Mouse (Mus musculus) heart, embryonic 16.5 days (tissue): Measurements from ENCODE around the gene Immp1l. TPM values are rescaled to one million over a fixed set of nuclear protein-coding genes. Genes with fewer than 3 reads are reported as not detected.
A peak's percentile ranks its signal among the peaks of the same experiment; 100 is the strongest.

ENCODE experiments used
- ATAC-seq: fragments of 200-750 bp; cut with Nextera tagmentation; replicated peaks from 2 replicates; pipeline ENCODE4 v1.8.0; 2017; ENCODE audit warnings: moderate number of reproducible peaks; ENCODE audit not compliant: insufficient read depth, low FRiP score; ENCODE audit errors: extremely low read depth
- H3K27ac ChIP-seq: fragments of 300-500 bp; sonication (generic); 2 replicates; pipeline ENCODE4 v1.5.1; 2014; ENCODE audit warnings: mild to moderate bottlenecking, low read length, control low read depth, moderate library complexity
- H3K27me3 ChIP-seq: fragments of 300-500 bp; sonication (generic); 2 replicates; pipeline ENCODE4 v1.6.1; 2014; ENCODE audit warnings: low read length, mixed read lengths; ENCODE audit not compliant: control insufficient read depth, insufficient read depth
- H3K36me3 ChIP-seq: fragments of 300-500 bp; sonication (generic); 2 replicates; pipeline ENCODE4 v1.6.1; 2014; ENCODE audit not compliant: control insufficient read depth, insufficient read depth
- H3K4me1 ChIP-seq: fragments of 300-500 bp; sonication (generic); 2 replicates; pipeline ENCODE4 v1.6.1; 2014; ENCODE audit warnings: low read length, mixed read lengths; ENCODE audit not compliant: control insufficient read depth, insufficient read depth
- H3K4me2 ChIP-seq: fragments of 300-500 bp; sonication (generic); 2 replicates; pipeline ENCODE4 v1.6.1; 2014; ENCODE audit warnings: low read depth, mild to moderate bottlenecking, control low read depth, low read length
- H3K4me3 ChIP-seq: fragments of 300-500 bp; sonication (generic); 2 replicates; pipeline ENCODE4 v1.5.1; 2014; ENCODE audit warnings: mild to moderate bottlenecking, control low read depth, low read length
- H3K9ac ChIP-seq: fragments of 300-500 bp; sonication (generic); 2 replicates; pipeline ENCODE4 v1.6.1; 2014; ENCODE audit warnings: low read length, control low read depth
- H3K9me3 ChIP-seq: fragments of 300-500 bp; sonication (generic); replicated peaks from 2 replicates; pipeline ENCODE4 v1.6.1; 2016; ENCODE audit warnings: low read length; ENCODE audit not compliant: control insufficient read depth
- WGBS: fragments of 180-500 bp; shearing (Covaris S2); extraction: QIAGEN DNeasy Blood & Tissue Kit; methylation state at CpG from one replicate; pipeline ENCODE4 v1.1.7; 2014; 5-methylcytosine and 5-hydroxymethylcytosine counted together
- polyA plus RNA-seq: library from polyadenylated mRNA; unstranded; fragments of >200 nt; fragmentation: Nextera tagmentation; extraction: Ambion mirVana; gene quantifications from 2 replicates; pipeline ENCODE4 v1.2.1, GENCODE M21; 2015

The Immp1l gene
- 124 and 125 TPM in 2 replicates for polyA plus RNA-seq

DNA sequence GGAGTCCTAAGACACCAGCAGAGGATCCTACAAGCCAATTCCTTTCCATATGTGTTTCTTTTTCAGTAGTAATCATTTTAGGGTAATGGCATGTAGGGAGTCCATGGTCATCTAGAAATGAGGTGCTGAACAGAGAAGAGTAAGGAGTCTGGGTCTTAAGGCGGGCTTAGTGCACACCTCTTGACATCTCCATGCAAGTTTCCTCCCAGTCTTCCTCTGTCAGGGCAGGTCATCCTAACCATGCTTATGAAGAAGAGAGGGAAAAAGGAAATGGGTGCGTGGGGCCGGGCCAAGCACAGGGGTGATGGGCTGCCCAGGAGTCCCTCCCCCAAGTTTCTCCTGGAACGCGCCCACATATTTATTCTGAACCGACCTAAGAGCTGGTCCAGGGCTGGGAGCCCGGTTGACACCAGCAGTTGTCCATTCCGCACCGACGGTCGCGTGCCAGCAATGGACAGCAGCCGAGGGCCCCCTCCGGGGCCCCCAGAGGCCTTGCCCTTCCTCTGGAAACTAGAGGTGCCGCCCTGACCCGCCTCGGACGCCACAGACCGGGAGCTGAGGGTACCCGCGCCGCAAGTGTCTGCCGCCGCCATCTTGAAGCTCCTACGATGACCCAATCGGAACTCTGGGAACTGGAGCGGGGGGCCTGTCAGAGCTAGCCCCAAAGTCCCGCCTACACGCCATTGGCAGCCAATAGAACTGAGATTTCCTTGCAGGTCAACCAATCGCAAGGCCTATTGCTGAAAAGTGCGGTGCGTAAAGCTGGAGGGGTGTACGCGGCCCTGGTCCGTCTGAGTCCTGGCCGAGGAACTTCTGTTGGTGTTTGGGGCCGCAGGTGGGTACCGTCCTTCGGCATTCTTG is at the start of gene Immp1l, which contains the start of gene Elp4:
Immp1l (plus strand) TSS at position 743 of the 861 bp plus-strand sequence.
Elp4 (minus strand) TSS at position 669 of the 861 bp plus-strand sequence.
- Histone ChIP-seq H3K27ac (peak within 1 kb of the TSS; percentile 64), H3K4me1 (peaks cover 6% of the 10 kb centered on the region), H3K27me3 (no peaks in the 10 kb centered on the region), H3K4me3 (peak within 1 kb of the TSS; percentile 83), H3K36me3 (no peaks in the 10 kb centered on the region), H3K9me3 (no peaks in the 10 kb centered on the region), H3K9ac (peak within 1 kb of the TSS; percentile 88), H3K4me2 (peak within 1 kb of the TSS; percentile 87)
- ATAC-seq = peak; percentile 100
- WGBS = under 1% methylated on average over 39 of the region's 39 CpGs

DNA sequence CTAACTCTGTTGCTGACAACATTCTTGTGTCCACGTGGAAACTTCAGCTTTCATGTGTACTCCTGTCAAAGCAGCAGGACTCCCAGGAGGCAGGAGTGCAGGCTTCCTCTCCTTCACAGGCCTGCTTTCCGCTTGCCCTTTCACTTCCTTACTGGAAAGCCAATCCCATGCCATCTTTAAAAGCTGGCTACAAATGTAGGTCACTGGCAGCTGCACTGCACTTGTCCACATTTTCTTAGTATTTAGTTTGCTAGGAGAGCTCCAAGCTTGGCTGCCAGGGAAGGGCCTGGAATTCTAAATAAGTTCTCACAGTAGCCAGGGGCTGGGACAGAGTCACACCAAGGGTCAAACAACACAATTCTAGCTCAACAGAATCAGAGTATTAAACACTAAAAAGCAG is 49.7 kb upstream of the Immp1l start:
- no peak for ATAC-seq
- 54% methylated on average over 2 of the region's 2 CpGs for WGBS

DNA sequence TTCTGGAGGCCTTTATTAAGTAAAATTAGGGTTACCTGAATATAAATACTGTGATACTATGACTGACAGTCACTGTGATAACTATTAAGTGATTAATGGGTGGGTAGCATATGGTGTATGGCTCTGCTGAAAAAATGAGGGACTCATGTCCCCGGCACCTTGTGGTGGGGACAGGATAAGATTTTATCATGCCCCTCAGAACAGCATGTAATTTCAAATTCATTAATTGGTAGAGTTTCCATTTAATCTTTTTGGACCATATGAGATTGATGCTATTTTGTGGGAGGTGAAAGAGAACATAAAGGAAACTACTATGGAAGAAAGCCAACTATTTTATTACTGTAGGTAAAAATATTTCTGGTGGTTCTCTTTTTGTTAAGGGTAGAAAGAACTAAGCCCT is 31.0 kb upstream of the Immp1l start:
- H3K27ac ChIP-seq = no peak overlapping the region
- H3K36me3 ChIP-seq = no peaks in the 10 kb centered on the region
- H3K9ac ChIP-seq = no peak overlapping the region
- no peaks in the 10 kb centered on the region for H3K4me1 ChIP-seq
- H3K9me3 ChIP-seq = no peaks in the 10 kb centered on the region
- no peaks in the 10 kb centered on the region for H3K27me3 ChIP-seq
- no peak overlapping the region for H3K4me2 ChIP-seq
- H3K4me3 ChIP-seq = no peak overlapping the region
- 90% methylated on average over 1 of the region's 1 CpGs for WGBS
- no peak for ATAC-seq

More for the DNA sequence above, 49.7 kb upstream of the Immp1l start:
- Histone ChIP-seq H3K4me1 (no peaks in the 10 kb centered on the region), H3K9ac (no peak overlapping the region), H3K9me3 (no peaks in the 10 kb centered on the region), H3K4me3 (no peak overlapping the region), H3K27ac (no peak overlapping the region), H3K27me3 (no peaks in the 10 kb centered on the region), H3K36me3 (peaks cover 5% of the 10 kb centered on the region; the same call in 1 of the 2 replicates), H3K4me2 (no peak overlapping the region)

DNA sequence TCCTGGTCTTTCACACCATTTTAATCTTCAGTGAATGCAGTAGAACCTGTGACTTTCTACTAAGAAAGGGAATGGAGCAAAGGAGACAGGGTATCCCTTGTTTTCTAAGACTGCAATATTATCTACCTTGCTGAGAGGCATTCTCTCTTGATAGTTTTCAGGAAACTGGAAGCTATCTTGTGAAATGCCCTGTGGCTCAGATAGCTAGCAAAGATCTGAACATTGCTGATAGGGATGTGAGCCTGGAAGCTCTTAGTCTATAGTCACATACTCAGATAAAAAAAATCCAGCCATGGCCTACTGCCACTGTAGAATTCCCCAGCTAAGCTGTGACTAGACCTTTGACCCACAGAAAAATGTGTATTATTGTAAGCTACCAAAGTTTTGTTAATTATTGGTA is 13.6 kb upstream of the Immp1l start:
- Histone ChIP-seq H3K9me3 (no peaks in the 10 kb centered on the region; the same call in 1 of the 2 replicates), H3K4me1 (no peaks in the 10 kb centered on the region), H3K27me3 (no peaks in the 10 kb centered on the region), H3K4me2 (no peak overlapping the region), H3K4me3 (no peak overlapping the region), H3K27ac (no peak overlapping the region), H3K9ac (no peak overlapping the region), H3K36me3 (peaks cover 9% of the 10 kb centered on the region)
- no peak for ATAC-seq

DNA sequence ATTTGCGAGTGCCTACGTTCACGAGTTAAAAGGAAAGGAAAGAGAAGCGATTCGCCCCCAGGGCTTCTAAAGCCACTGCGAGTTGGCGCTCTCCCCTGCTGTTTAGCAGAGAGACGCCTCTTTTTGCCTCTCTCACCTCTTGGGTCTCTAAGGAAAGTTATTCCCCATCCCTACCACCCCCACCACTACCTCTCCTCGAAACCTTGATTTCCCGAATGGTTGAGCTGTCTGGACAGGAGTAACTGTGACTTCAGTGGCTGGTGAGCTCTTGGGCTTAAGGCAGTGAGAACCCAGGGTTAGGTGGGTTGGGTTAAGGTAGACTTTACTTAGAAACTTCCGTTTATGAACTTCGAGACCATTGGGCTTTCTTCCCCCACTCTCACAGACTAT is 314 bp downstream of the Immp1l start:
- Histone ChIP-seq H3K27me3 (no peaks in the 10 kb centered on the region), H3K4me1 (peaks cover 6% of the 10 kb centered on the region), H3K9ac (peak overlapping the region; percentile 72), H3K4me2 (peak overlapping the region; percentile 74), H3K9me3 (no peaks in the 10 kb centered on the region), H3K27ac (peak overlapping the region; percentile 64), H3K36me3 (no peaks in the 10 kb centered on the region), H3K4me3 (peak overlapping the region; percentile 83)
- peak; percentile 35 for ATAC-seq
- WGBS = under 1% methylated on average over 12 of the region's 12 CpGs

DNA sequence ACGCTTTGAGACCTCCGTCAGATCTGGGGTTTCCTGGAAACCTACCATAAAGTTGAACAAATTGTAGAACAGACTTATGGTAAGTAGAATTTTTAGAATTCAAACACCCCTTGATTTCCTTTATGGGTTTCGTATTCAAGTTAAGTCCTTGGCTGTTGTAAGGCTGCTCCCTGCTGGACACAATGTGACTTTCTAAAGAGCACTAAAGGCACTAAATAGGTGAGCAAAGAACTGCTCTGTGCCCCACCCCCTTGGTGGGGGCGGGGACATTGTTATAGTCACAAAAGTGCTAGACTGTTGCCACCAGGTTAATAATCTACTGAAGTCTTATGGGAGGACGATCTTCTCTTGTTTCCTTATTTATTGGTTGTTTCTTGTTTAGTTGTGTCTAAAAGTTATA is 3.9 kb downstream of the Immp1l start:
- Histone ChIP-seq H3K4me3 (no peak overlapping the region), H3K27ac (no peak overlapping the region)
- 90% methylated on average over 5 of the region's 5 CpGs for WGBS

DNA sequence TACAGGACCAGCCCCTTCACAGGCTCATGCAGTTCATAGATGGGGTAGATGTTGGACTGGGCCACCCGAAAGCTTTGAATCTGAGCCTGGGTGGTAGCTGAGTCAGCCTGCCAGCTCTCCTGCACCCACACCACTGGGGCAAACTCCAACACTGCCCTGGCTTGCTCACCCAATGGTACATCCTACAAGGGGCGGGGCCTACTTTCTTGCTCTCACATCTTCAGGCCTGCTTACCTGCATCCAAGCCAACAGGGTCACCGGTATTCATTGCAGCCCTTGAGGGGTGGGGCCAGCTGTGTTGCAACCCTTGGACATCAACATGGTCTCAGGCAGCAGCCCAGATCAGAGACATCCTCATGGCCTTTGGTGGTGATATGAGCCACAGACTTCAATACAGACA is 6.2 kb downstream of the Immp1l start:
- Histone ChIP-seq H3K9me3 (no peaks in the 10 kb centered on the region), H3K27me3 (no peaks in the 10 kb centered on the region), H3K4me3 (no peak overlapping the region), H3K4me1 (0 out of 2 replicates have a peak, but pooled peaks cover under 1% of the 10 kb centered on the region), H3K27ac (no peak overlapping the region), H3K4me2 (no peak overlapping the region), H3K36me3 (no peaks in the 10 kb centered on the region; the same call in 1 of the 2 replicates), H3K9ac (no peak overlapping the region)
- 92% methylated on average over 3 of the region's 3 CpGs for WGBS
- no peak for ATAC-seq

More for the DNA sequence above, 3.9 kb downstream of the Immp1l start:
- Histone ChIP-seq H3K4me1 (peaks cover 6% of the 10 kb centered on the region), H3K9ac (no peak overlapping the region), H3K27me3 (no peaks in the 10 kb centered on the region), H3K36me3 (no peaks in the 10 kb centered on the region; the same call in 1 of the 2 replicates), H3K4me2 (no peak overlapping the region), H3K9me3 (no peaks in the 10 kb centered on the region)
- ATAC-seq = no peak

DNA sequence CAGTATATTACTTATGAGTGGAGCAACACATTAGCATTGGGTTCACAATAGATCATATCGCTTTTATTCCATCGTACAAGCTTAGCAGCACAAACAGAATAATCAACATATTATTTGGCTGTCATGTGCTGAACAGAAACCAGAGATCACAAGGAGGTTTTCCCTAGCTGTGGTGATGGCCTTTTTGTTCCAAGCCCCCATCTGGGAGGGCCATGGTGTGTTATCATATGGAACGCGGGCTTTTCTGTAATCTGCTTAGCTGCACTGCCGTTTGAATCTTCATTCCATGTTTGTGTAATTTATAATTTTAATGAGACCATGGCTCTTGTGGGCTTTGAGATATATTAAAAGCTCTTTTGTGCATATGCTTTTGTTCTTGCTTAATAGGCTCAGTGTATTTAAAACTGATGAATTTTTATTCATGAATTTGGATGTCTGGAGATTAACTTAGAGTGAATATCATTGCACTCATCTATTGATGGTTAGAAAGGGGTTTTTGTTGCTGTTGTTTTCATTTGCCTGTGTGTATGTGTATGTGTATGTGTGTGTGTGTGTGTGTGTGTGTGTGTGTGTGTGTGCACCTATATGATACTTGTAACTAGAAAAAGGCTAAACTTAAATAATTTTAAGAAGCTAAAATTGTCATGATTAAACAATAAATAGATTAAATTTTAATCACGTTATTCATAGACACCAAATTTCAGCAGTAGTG is 9.4 kb downstream of the Immp1l start:
- Histone ChIP-seq H3K9ac (no peak overlapping the region), H3K27ac (no peak overlapping the region), H3K4me2 (no peak overlapping the region), H3K9me3 (no peaks in the 10 kb centered on the region), H3K4me3 (no peak overlapping the region), H3K36me3 (no peaks in the 10 kb centered on the region; the same call in 1 of the 2 replicates), H3K27me3 (no peaks in the 10 kb centered on the region), H3K4me1 (no peaks in the 10 kb centered on the region)
- ATAC-seq = no peak
- 78% methylated on average over 6 of the region's 6 CpGs for WGBS

DNA sequence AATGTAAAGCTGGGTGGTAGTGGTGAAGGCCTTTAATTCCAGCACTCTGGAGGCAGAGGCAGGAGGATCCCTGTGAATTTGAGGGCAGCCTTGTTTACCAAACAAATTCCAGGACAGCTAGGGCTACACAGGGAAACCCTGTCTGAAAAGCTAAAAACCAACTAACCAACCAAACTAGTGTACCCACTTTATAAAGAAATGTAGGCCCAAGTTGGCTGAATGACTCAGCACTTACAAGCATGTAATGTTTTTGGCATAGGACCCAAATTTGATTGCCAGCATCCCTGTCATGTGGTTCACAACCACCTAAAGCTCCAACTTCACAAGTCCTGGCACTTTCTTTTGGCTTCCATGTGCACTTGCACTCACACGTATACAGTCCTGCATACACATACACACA is 12.2 kb downstream of the Immp1l start:
- Histone ChIP-seq H3K9ac (no peak overlapping the region), H3K4me2 (no peak overlapping the region), H3K9me3 (no peaks in the 10 kb centered on the region), H3K4me1 (no peaks in the 10 kb centered on the region), H3K27ac (no peak overlapping the region), H3K4me3 (no peak overlapping the region), H3K36me3 (no peaks in the 10 kb centered on the region), H3K27me3 (no peaks in the 10 kb centered on the region)
- no peak for ATAC-seq
- WGBS = 86% methylated on average over 1 of the region's 1 CpGs
